Mouse (Mus musculus) embryo, embryonic 9.5 days (tissue): ENCODE results near the gene Top3a.

Experiments used
- DNase-seq: peaks from one replicate; pipeline ENCODE4 v3.0.0-alpha.2; 2017; ENCODE audit errors: extremely low spot score

The Top3a gene

GRCm38 (mm10) chr11:60712040-60712439 is 65.1 kb downstream of the Top3a start:
- DNase-seq = no peak

- DNase-seq = no peak
Observed at GRCm38 (mm10) chr11:60711218-60711617, 65.9 kb downstream of the Top3a start.

- no peak for DNase-seq
Observed at GRCm38 (mm10) chr11:60709481-60710465, 67.4 kb downstream of the Top3a start.

GRCm38 (mm10) chr11:60708631-60709030 is 68.5 kb downstream of the Top3a start:
- no peak for DNase-seq

- no peak for DNase-seq
Observed at GRCm38 (mm10) chr11:60707672-60708071, 69.5 kb downstream of the Top3a start.

GRCm38 (mm10) chr11:60706696-60707480 is 70.3 kb downstream of the Top3a start:
- DNase-seq = no peak

- DNase-seq = no peak
Observed at GRCm38 (mm10) chr11:60706076-60706475, 71.1 kb downstream of the Top3a start.

GRCm38 (mm10) chr11:60705255-60705654 is 71.9 kb downstream of the Top3a start:
- DNase-seq = no peak

- no peak for DNase-seq
Observed at GRCm38 (mm10) chr11:60704023-60704880, 72.9 kb downstream of the Top3a start.

- peak; percentile 69 for DNase-seq
Observed at GRCm38 (mm10) chr11:60703131-60703530, 74.0 kb downstream of the Top3a start.

GRCm38 (mm10) chr11:60701611-60702010 is 75.6 kb downstream of the Top3a start:
- no peak for DNase-seq

- DNase-seq = no peak
Observed at GRCm38 (mm10) chr11:60700320-60701185, 76.6 kb downstream of the Top3a start.

- DNase-seq = peak; percentile 99
Observed at GRCm38 (mm10) chr11:60699524-60700075, 77.6 kb downstream of the Top3a start, which contains the start of gene Llgl1. Llgl1 (plus strand) TSS chr11:60699723.

GRCm38 (mm10) chr11:60698806-60699523 is 78.2 kb downstream of the Top3a start:
- DNase-seq = peak; percentile 89

GRCm38 (mm10) chr11:60697561-60697960 is 79.6 kb downstream of the Top3a start:
- no peak for DNase-seq

GRCm38 (mm10) chr11:60696165-60696564 is 81.0 kb downstream of the Top3a start:
- DNase-seq = no peak
